ENCODE assay signal across 7 mouse cellular contexts in genomic region chr2:116061401-116062021, GRCm38 (mm10). TPM values are rescaled to one million over a fixed set of nuclear protein-coding genes. Genes with fewer than 3 reads are reported as not detected.
DNase-seq lines count a peak whose midpoint lies in the region; ATAC-seq and TF ChIP-seq lines count a peak whose summit lies in the region.

No protein-coding gene starts in this region.

- peak overlapping the region; percentile 24 for H3K4me3 ChIP-seq in ES-Bruce4 (ENCODE audit: low read depth, low read length)
- H3K4me3 ChIP-seq in heart, embryonic 14.5 days (ENCODE audit: control insufficient read depth in 1 of 2, insufficient read depth in 1 of 2, low read depth in 1 of 2, low read length in 2 of 2): peak overlapping the region; percentile 63 to 73
- H3K4me3 ChIP-seq in limb, embryonic 13.5 days: peak overlapping the region; percentile 47
- H3K4me3 ChIP-seq in neural tube, embryonic 14.5 days (ENCODE audit: low read depth, low read length): peak overlapping the region; percentile 59

- no peaks in the 10 kb centered on the region for H3K4me1 ChIP-seq in ES-Bruce4 (ENCODE audit: control insufficient read depth, insufficient read depth, low read length)
- H3K4me1 ChIP-seq in heart, embryonic 14.5 days (ENCODE audit: control insufficient read depth in 2 of 2, insufficient read depth in 2 of 2, low read length in 2 of 2): peaks cover 10 to 32% of the 10 kb centered on the region in 2 experiments; a peak in 3 of 4 replicates
- H3K4me1 ChIP-seq in limb, embryonic 13.5 days: peaks cover 42% of the 10 kb centered on the region
- H3K4me1 ChIP-seq in neural tube, embryonic 14.5 days (ENCODE audit: control insufficient read depth, insufficient read depth, low read length): peaks cover 30% of the 10 kb centered on the region

- no peak for TF ChIP-seq CTCF in ES-Bruce4 (IDR thresholded peaks at IDR 0.05; ENCODE audit: low read depth, low read length)

- H3K9ac ChIP-seq in ES-Bruce4 (ENCODE audit: low read depth, poor library complexity, severe bottlenecking): 0 out of 2 replicates have a peak overlapping the region, but pooled peaks have one; percentile 33
- H3K9ac ChIP-seq in heart, embryonic 14.5 days (ENCODE audit: low read length): peak overlapping the region; percentile 100
- H3K9ac ChIP-seq in limb, embryonic 13.5 days: peak overlapping the region; percentile 64
- peak overlapping the region; percentile 88 for H3K9ac ChIP-seq in neural tube, embryonic 14.5 days (replicated peaks; ENCODE audit: low read depth, low read length)

- no peak for ATAC-seq in heart, embryonic 14.5 days (ENCODE audit: insufficient number of reproducible peaks, insufficient read depth, low FRiP score, low read depth)
- no peak for ATAC-seq in limb, embryonic 13.5 days (ENCODE audit: low FRiP score, low read depth)
- ATAC-seq in neural tube, embryonic 14.5 days (ENCODE audit: low read depth): no peak

- H3K27ac ChIP-seq in ES-Bruce4 (ENCODE audit: insufficient read depth, low read length): no peak overlapping the region
- peak overlapping the region; percentile 97 to 98 for H3K27ac ChIP-seq in heart, embryonic 14.5 days (replicated peaks in 1 of 2; ENCODE audit: control insufficient read depth in 1 of 2, insufficient read depth in 1 of 2, low read depth in 2 of 2, low read length in 2 of 2)
- no peak overlapping the region for H3K27ac ChIP-seq in limb, embryonic 13.5 days
- peak overlapping the region; percentile 95 for H3K27ac ChIP-seq in neural tube, embryonic 14.5 days (ENCODE audit: low read depth, low read length)

- H3K36me3 ChIP-seq in ES-Bruce4 (ENCODE audit: control insufficient read depth, insufficient read depth, low read length, poor library complexity, severe bottlenecking): no peaks in the 10 kb centered on the region
- H3K36me3 ChIP-seq in heart, embryonic 14.5 days (ENCODE audit: control insufficient read depth, insufficient read depth, low read length): peaks cover 40% of the 10 kb centered on the region
- H3K36me3 ChIP-seq in limb, embryonic 13.5 days: no peaks in the 10 kb centered on the region
- no peaks in the 10 kb centered on the region for H3K36me3 ChIP-seq in neural tube, embryonic 14.5 days (ENCODE audit: control insufficient read depth, insufficient read depth, low read length)

- no peak for TF ChIP-seq EP300 in ES-Bruce4 (IDR thresholded peaks at IDR 0.05; ENCODE audit: insufficient read depth, low read depth, low read length)

- under 1% methylated on average over 30 of the region's 30 CpGs for WGBS in heart, embryonic 14.5 days
- WGBS in limb, embryonic 13.5 days: 2% methylated on average over 29 of the region's 30 CpGs
- under 1% methylated on average over 30 of the region's 30 CpGs for WGBS in neural tube, embryonic 14.5 days

- no peaks in the 10 kb centered on the region for H3K9me3 ChIP-seq in ES-Bruce4 (replicated peaks; ENCODE audit: control insufficient read depth, insufficient read depth, low read length, poor library complexity, severe bottlenecking)
- H3K9me3 ChIP-seq in heart, embryonic 14.5 days (ENCODE audit: control insufficient read depth, low read length): no peaks in the 10 kb centered on the region
- no peaks in the 10 kb centered on the region for H3K9me3 ChIP-seq in limb, embryonic 13.5 days
- no peaks in the 10 kb centered on the region for H3K9me3 ChIP-seq in neural tube, embryonic 14.5 days (ENCODE audit: control insufficient read depth, low read length)

- H3K27me3 ChIP-seq in ES-Bruce4 (ENCODE audit: control insufficient read depth, insufficient read depth, low read length, poor library complexity, severe bottlenecking): peaks cover 44% of the 10 kb centered on the region
- H3K27me3 ChIP-seq in heart, embryonic 14.5 days (ENCODE audit: control insufficient read depth, insufficient read depth, low read length): no peaks in the 10 kb centered on the region
- H3K27me3 ChIP-seq in limb, embryonic 13.5 days: peaks cover 76% of the 10 kb centered on the region
- no peaks in the 10 kb centered on the region; the same call in 1 of the 2 replicates for H3K27me3 ChIP-seq in neural tube, embryonic 14.5 days (ENCODE audit: control insufficient read depth, insufficient read depth, low read length)

- TF ChIP-seq POLR2A in ES-Bruce4 (IDR thresholded peaks at IDR 0.05; ENCODE audit: insufficient read depth, low read length): no peak

- peak; percentile 44 for DNase-seq in R1 (ENCODE audit: low read depth, low spot score)
- no peak for DNase-seq in cerebellum, postnatal 25 days
- DNase-seq in spleen, adult 12 weeks (ENCODE audit: low spot score): no peak

- H3K4me2 ChIP-seq in heart, embryonic 14.5 days (ENCODE audit: low read length): peak overlapping the region; percentile 93
- peak overlapping the region; percentile 78 for H3K4me2 ChIP-seq in limb, embryonic 13.5 days (replicated peaks)
- peak overlapping the region; percentile 85 for H3K4me2 ChIP-seq in neural tube, embryonic 14.5 days (ENCODE audit: low read depth, low read length)

RNA-seq across cellular contexts. Expression of gene Meis2, which starts 4.1 kb away (rescaled TPM):
- polyA plus RNA-seq in ES-Bruce4 (2011; ENCODE audit: insufficient read depth, insufficient read length, low read depth, missing spikeins): 1.5 and 2.1 TPM in 2 replicates
- polyA plus RNA-seq in heart, embryonic 14.5 days (2014; fragmentation: Nextera tagmentation; extraction: Ambion mirVana): 30.8 and 30.9 TPM in 2 replicates
- 16.1 and 18.6 TPM in 2 replicates for polyA plus RNA-seq in limb, embryonic 13.5 days (2015; fragmentation: Nextera tagmentation; extraction: Ambion mirVana)
- 102 and 117 TPM in 2 replicates for polyA plus RNA-seq in neural tube, embryonic 14.5 days (2014; fragmentation: Nextera tagmentation; extraction: Ambion mirVana)

Comparison
In these comparisons a context has a peak if more than half of its experiments do, and no peak if none do; other contexts are left out.
1. H3K27ac ChIP-seq: peak in heart, embryonic 14.5 days (2 of 2) and neural tube, embryonic 14.5 days (single experiment); none in ES-Bruce4 (single experiment) and limb, embryonic 13.5 days (single experiment).
2. H3K9ac ChIP-seq: peak in every context shown above with its lines; median percentile 100 in heart, embryonic 14.5 days; 88 in neural tube, embryonic 14.5 days; 64 in limb, embryonic 13.5 days; 33 in ES-Bruce4.
3. Peak in every context shown above with its lines, with median percentiles within 50 percentile points of each other: H3K4me3 ChIP-seq and H3K4me2 ChIP-seq.